Mouse (Mus musculus) bone marrow macrophage, adult 2 months (primary cell): ENCODE data around the gene Fnbp1l.

Experiments
- CTCF ChIP-seq: IDR thresholded peaks from 2 replicates; pipeline ENCODE4 v1.5.1; 2012; ENCODE audit warnings: low read depth, mild to moderate bottlenecking, low read length, moderate library complexity
- POLR2A ChIP-seq: IDR thresholded peaks from 2 replicates; pipeline ENCODE4 v1.6.1; 2012; ENCODE audit warnings: mild to moderate bottlenecking, low read depth, low read length, borderline replicate concordance

- TF ChIP-seq POLR2A (no peak), CTCF (no peak)
Measured at GRCm38 (mm10) chr3:122535938-122536703, 83.4 kb downstream of the Fnbp1l start.
